Mouse (Mus musculus) left cerebral cortex, adult 6 months (tissue): ENCODE data around the gene Pard3. TPM values are rescaled to one million over a fixed set of nuclear protein-coding genes. Genes with fewer than 3 reads are reported as not detected.

Experiments
- long read RNA-seq, 2 experiments: library from polyadenylated mRNA; unstranded; transcript quantifications; one replicate each; pipeline ENCODE4 v2.0.0; 2019 to 2020
- polyA plus RNA-seq: library from polyadenylated mRNA; unstranded; fragments of <200 nt; fragmentation: Nextera tagmentation; gene quantifications from 2 replicates; pipeline ENCODE4 v1.2.3, GENCODE M21; 2021

Gene Pard3
- 4.1 and 5.6 TPM in 2 replicates for polyA plus RNA-seq
- long read RNA-seq, experiment 1, partial matches to known transcripts = 9 of 16 reads
- long read RNA-seq, experiment 1, other reads (novel, unspliced or antisense) = 7 of 16 reads
- long read RNA-seq, experiment 2, partial matches to known transcripts = 7 of 16 reads
- long read RNA-seq, experiment 2, other reads (novel, unspliced or antisense) = 9 of 16 reads

GRCm38 (mm10) chr8:127063551-127064360, at the start of gene Pard3:
Pard3 (plus strand) TSS chr8:127063893.

Other genes with a start within 250 kb of the Pard3 start
- 186 and 313 TPM in 2 replicates for gene Tomm20, start 118.0 kb upstream of the Pard3 start, polyA plus RNA-seq
- 14.9 and 18.2 TPM in 2 replicates for gene Rbm34, start 92.8 kb upstream of the Pard3 start, polyA plus RNA-seq